Mouse (Mus musculus) right cerebral cortex, postnatal 25 days (tissue): Measurements from ENCODE around the gene Pitpnc1.

Source experiments
- DNase-seq: peaks from one replicate; pipeline ENCODE4 v3.0.0; 2022

The Pitpnc1 gene

DNA sequence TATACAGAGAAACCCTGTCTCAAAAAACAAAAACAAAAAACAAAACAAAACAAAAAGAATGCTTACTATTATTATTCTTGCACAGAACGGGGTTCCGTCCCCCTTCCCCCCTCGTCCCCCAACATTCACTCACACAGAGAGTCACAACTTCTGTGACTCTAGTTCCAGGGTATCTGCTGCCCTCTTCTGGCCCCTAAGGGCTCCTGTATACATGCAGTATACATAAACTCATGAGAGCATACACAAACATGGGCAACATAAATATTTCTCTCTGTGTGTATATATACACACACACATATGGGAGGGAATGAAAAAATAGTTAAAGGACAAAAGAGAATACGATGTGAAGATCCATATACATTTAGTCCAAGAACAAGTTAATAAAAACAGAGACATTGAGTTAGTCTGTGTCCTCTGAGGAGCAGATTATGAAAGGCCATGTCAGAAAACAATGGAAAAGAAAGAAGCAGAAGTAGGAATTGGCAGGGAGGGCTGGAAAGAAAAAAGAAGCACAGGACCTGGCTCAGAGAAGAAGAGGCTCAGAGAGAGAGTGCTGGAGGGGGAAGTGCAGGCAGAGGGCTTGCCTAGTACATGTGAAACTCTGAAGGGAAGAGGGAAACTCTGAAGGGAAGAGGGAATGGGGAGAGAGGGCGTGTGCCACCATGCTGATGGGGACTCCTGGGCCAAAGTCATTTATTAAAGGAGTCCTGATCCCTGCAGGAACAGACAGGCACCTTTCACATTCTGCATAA is 68.5 kb downstream of the Pitpnc1 start:
- no peak for DNase-seq

DNA sequence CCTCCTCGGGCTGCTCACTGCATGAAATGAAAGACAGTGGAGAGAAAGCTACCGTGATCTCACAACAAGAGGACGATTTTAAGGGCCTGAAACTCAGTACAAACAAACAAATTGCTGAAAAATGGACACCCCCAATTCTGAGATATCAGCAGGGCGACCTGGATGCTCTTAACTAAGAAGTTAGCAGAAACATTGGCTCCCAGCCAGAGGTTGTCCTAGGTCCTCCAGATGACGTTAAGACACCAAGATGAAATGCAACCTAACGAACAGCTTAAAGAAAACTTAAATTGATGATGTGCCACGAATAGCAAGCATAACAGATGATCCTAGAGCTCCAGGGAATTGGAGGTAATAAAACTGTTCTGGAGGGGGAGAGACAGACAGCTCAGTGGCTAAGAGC is 69.7 kb downstream of the Pitpnc1 start:
- no peak for DNase-seq

DNA sequence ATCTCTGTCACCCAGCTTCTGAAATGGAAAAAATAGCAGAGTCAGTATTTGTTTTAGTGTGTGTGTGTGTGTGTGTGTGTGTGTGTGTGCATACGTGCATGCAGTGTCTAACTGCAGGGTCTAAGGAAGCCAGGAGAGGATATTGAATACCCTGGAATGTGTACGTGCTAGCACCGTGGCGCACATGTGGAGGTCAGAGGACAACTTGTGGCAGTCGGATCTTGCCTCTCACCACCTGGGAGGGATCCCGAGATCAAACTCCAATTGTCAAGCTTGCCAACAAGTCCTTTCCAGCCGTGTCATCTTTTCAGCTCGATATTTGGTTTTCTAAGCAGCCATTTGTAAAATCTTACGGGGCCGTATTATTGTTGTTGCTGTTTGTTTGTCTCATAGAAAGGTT is 70.5 kb downstream of the Pitpnc1 start:
- no peak for DNase-seq

DNA sequence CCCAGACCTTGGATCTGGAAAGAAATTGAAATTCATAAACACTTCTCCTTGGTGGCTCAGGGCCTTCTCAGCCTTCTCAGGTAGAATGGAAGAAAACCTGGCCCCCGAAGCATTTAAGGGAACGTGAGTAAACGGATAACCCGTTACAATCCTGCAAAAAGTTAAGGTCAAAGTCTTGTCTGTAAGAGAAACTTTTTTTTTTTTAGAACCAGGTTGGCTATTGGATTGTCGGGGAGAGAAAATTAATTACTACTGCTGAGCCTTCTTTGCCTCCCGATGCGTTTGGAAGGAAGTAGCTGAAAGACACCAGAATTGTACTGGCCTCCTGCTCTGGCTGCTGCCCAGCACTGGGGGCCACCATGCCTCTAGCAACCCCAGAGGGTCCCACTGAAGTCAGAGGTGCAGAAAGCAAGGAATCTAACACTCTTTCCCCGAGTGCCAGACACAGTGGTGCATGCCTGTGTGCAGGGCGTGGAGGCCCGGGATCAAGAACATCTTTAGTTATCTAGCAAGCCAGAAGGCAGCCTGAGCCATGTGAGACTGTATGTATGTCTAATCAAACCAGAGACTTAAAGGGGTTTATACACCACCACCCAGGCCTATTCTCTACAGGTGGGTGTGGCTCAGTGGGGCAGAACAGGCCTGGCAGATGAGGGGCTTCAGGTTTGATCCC is 73.0 kb downstream of the Pitpnc1 start:
- no peak for DNase-seq

DNA sequence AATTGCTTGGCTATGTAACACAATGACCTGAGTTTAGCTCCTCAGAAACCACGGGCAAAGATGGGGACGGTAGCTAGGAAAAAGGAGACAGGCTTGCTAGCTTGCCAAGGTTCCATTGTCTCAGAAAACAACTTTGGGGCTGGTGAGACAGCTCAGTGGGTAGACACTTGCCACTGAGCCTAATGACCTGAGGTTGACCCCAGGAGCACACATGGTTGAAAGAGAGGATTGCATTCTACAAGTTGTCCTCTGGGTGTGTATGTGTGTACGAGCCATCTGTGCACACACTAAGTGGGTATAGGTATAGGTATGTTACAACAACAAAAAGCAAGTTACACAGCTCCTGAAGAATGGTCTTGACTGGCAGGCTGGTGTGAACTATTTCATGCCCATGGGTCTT is 76.3 kb downstream of the Pitpnc1 start:
- DNase-seq: no peak

DNA sequence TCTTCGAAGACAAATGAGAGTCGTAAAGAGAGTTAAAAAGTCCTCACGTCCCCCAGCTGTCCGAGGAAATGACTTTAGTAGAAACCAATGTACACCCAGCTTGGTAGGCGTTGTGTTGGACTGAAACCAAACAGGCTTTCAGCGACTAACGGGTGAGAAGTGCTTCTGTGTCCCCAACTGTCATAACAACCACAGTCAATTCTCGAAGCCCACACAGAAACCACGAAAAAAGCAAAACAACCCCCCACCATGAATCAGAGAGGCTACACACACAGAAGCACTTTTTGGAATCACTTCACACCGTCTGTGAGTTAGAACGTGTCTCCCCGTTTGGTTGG is 76.7 kb downstream of the Pitpnc1 start:
- no peak for DNase-seq

DNA sequence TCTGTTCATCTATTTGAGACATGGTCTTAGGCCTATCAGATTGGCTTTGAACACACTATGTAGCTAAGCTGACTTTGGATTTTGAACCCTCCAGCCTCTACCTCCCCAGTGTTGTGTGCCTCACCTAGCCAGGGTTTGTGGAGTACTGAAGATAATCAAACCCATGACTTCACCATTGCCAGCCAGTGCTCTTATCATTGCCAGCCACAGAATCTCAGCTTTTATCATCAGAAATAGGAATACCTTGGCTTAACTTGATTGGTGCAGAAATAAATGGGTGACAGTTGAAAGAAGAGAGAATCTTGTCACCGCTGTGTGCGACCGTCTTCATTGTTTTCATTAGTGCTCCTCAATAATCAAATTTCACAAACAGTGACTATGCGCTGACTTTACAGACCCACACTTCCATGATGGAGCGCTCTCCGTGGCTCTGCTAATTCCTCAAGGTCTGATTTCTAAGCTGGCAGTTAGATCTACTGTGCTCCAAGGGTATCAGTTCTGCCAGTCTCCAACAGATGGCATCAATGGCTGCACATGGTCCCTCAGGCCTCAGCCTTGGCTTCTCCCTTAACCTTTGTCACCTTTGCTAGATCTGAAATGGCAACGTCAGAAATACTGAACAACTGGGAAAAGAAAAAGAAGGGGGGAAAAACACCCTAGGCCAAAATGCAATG is 77.2 kb downstream of the Pitpnc1 start:
- DNase-seq: no peak

DNA sequence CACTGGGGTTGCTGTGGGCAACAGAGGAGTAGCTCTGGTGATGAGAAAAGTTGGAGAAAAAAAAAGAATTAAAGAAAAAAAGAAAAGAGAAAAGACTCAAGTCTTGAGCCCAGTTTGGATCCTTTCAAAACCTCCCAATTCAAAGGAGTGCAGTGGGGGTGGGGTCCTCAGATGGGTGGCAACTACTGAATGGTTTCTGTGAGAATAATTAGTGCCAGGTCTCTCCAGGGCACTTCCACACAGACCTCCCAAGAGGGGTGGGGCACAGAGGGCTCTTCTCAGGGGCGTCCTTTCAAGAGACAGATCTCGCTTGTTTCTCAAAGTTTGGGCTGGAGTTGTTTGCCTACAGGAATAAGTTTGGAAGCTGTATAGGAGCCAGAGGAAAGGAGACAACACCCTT is 80.0 kb downstream of the Pitpnc1 start:
- DNase-seq: no peak

DNA sequence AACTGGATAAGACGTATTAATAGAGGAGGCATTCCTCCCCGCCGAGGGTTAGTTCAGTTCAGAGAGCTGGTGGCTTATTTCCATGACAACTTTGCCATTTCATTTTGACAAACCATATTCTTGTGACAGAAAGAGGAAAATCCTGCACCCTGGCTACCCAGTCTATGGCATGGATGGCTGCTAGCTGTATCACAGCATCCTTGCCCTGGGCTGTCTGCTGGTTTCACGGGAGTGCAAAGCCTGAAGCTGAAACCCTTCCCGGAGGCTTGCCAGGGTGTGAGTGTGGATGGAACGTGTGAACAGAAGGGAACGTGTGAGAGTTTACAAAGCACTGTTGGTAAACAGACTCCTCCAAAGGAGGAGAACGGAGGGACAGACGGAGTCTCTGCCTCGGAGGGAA is 80.5 kb downstream of the Pitpnc1 start:
- no peak for DNase-seq

DNA sequence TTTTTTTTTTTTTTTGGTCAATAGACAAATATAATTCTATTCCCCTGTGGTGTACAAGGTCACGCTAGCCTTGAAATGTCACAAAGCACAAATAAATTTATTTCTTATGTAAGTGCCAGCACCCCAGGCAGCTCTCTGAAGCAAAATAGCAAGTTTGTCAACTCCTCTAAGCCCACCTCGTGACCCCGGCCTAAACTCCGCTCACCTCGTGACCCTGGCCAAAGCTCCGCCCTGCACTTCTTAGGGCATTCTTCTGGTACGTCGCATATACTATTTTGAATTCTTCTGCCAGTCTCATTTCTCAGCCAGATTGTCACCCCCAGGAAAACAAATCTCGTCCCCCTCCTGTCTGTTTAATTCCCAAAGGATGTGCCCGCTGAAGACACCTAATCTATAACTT is 84.0 kb downstream of the Pitpnc1 start:
- DNase-seq: no peak

DNA sequence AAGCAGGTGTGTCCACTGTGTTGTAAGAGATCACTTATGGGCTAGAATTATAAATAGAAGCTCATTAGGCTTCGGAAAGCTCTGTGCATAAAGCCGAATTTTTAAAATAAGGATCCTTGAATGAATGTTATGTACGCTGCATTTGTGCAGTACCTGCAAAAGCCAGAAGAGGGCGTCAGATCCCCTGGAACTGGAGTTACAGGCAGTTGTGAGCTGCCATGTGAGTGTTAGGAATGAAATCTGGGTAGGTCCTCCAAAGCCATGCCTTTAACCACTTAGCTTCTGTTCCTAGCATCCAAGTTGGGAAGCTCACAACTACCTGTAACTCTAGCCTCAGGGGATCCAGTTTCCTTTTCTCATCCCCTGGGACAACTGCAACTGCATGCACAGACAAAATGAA is 85.2 kb downstream of the Pitpnc1 start:
- no peak for DNase-seq

DNA sequence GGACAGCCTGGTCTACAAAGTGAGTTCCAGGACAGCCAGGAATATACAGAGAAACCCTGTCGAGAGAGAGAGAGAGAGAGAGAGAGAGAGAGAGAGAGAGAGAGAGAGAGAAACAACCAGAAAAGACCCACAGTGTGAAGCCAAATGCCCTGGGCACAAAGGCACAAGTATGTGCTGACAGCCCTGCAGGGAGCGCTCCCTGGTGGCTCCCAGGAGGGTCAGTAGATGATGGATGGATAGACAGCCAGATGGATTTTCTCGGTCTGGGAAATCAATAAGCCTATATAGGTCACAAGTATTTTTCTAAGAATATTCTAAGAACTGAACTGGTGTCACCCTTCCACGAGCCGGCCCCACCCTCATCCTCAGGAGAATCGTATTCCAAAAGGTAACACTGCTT is 86.5 kb downstream of the Pitpnc1 start:
- no peak for DNase-seq

DNA sequence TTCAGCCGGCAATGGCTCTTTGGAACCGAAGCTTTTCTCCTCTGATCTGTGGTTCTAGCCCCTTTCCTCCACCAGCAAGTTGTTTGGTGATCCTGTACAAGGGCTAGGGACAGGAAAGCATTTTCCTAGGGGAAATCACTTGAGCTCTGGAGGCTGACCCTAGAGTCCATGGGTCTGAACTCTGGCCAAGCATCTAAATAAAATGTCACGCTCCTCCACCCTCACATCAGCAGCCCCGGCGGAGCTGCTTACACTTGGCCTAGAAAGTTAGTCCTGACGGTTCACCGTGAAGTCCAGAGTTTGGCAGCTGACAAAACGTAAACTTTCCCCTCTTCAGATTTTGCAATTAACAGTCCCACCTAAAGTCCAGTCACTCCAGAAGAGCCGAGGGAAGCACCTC is 90.5 kb downstream of the Pitpnc1 start:
- no peak for DNase-seq

DNA sequence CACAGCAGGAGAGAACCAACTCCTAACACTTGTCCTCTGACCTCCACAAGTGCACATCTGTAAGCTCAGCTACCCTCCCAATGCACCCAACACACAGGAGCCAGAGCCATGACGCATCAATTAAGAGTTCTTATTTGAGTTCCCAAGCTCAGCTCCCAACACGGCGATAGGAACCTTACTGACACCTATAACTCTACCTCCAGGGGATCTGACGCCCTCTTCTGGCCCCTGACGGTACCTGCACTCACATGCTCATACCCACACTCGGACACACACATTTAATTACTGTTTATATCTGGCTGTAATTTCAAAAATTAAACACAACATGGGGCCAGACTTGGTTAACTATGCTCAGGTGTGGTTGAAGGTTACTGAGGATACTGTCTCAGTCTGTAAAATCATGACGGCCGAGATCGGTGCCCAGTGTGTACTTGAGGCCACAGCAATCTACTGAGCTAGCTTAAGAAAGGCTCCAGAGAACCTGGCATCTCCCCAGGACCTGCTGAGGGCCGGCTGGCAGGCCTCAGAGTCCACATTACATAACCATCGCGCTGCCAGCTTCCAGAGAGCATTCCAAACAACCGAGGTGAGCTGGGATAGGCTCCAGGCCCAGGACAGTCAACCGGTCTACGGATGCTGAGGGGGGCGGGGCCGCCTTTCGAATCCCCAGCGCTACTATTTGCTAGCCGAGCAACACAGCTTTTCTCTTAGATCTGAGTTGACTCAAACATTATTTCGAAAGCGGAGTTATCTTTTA is 91.2 kb downstream of the Pitpnc1 start:
- DNase-seq: no peak

DNA sequence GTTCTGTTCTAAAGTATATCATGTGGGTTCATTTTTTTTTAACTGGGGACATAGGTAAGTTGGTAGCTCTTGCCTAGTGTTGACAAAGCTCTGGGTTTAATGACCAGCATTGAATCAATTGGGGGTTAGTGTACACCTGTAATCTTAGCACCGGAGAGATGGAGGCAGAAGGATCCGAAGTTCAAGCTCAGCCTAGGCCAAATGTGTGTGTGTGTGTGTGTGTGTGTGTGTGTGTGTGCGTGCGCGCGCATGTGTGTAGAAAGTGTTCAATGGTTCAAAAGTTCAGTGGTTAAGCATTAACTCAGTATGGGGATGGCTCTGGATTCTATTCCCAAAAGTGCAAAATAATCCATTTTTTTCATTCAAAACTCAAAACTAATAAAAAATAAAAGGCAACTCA is 93.2 kb downstream of the Pitpnc1 start:
- DNase-seq: no peak

DNA sequence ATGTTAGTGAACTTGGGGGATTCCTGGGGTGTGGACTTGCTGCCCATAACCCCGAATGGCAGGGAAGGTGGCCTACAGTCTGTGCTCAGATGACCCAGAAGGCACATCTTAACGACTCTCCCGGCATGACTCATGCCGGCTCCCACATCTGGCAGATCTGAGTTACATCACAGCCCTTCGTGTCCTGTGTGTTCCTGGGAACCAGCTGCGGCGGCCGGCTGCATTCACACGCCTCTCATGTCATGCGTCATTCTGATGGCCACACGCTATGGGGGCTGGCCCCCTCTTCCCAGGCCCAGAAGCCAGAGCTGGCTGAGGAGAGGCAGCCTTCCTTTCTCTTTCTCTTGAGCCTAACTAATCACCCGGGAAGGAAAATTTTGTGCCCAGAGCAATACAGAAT is 94.2 kb downstream of the Pitpnc1 start:
- no peak for DNase-seq

DNA sequence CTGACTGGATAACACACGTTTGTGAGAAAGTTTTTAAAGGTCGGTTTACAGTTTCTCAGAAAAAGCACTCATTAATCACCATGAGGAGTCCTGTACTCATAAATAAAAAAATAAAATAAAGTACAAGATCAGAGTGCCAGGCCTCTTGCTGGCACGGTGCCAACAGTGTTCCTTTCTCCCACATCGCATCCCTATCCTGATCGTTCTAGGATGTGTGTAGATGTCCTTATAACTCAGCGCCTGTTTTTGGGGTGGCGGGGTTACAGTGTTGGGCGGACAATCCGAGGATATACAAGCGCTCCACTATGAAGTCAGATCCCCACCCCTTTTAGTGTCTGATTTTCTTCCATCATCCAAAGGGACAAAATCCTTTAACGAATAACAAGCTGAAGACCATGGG is 94.7 kb downstream of the Pitpnc1 start:
- DNase-seq: no peak

DNA sequence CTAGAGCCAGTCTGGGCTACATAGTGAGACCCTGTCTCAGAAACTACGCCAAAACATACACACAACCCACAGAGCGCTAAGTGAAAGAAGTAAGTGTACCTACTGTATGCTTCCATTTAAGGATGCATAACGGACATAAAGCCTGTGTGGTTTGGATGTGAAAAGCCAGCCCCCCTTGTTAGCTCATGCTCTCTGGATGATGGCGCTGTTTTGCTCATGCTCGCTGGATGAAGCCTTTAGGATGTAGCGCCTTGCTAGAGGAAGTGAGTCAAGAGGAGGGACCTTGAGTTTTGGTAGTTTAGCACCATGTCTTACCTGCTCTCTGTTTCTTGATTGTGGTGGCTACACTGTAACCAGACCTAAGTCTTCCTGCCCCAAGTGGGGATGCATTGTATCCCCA is 96.9 kb downstream of the Pitpnc1 start:
- no peak for DNase-seq

DNA sequence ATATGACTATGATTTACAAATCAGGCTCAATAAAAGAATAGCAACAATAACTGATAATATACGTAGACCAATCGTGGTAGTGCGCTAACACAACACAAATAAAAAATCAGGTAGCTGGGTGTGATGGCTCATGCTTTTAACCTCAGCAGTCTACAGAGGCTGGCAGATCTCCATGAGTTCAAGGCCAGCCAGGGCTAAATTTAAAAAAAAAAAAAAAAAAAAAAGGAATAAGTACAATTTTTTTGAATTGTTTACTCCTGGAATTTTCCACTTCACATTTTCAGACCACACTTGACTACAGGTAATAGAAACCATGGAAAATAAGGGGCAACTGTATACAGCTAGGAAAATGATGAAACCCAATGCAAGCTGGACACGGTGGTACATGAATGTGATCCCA is 97.3 kb downstream of the Pitpnc1 start:
- no peak for DNase-seq

DNA sequence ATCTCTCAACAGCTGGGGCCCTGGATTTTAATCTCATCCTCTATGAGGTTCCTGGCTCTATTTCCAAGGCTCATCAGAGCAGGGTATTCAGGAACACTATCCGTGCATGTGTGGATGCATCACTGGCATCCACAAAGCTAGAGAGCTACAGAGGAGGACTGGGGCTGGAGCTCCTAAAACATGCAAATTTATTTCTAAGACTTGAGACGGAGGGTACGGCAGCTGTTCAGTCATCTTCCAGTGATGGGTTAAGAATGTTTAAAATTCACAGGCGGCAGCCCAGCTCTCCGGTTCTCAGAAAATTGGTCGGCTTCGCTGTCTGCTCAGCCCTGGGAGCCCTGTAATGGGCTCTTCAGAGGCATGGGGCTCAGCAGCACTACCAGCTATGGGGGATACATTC is 97.8 kb downstream of the Pitpnc1 start:
- no peak for DNase-seq

DNA sequence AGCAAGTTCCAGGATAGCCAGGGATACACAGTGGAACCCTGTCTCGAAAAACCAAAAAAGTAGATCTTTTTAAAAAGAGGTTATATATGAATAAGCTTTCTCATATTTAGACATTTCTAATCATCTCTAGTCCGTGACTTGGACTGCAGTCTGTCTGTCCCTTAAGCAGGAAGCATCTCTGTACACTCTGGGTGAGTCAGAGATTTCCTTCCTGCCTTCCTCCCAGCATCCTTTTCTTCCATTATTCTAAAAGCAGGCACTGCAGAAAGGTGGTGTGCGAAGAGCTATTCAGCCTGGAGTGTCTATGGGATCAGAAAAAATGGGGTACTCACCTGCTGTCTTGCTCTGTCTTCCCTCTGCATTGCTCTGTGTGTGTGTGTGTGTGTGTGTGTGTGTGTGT is 100.0 kb downstream of the Pitpnc1 start:
- no peak for DNase-seq

DNA sequence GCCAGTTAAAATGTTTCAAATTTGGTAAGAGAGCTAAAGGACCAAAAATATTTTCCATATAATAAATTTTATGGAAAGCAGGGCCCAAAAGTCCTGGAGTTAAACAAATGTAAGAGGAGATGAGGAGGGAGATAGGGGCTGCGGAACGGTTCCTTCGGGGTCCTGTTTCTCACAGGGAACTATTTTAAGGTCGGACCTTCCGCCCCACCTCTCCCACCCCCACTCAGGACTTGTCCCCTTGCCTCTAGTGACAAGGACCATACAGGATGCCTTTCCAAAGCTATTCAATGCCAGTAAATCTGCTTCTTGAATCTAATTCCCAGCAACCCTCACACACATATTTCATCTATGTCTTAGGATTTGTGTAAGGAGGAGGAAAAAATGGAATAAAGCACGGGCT is 100.8 kb downstream of the Pitpnc1 start:
- no peak for DNase-seq

DNA sequence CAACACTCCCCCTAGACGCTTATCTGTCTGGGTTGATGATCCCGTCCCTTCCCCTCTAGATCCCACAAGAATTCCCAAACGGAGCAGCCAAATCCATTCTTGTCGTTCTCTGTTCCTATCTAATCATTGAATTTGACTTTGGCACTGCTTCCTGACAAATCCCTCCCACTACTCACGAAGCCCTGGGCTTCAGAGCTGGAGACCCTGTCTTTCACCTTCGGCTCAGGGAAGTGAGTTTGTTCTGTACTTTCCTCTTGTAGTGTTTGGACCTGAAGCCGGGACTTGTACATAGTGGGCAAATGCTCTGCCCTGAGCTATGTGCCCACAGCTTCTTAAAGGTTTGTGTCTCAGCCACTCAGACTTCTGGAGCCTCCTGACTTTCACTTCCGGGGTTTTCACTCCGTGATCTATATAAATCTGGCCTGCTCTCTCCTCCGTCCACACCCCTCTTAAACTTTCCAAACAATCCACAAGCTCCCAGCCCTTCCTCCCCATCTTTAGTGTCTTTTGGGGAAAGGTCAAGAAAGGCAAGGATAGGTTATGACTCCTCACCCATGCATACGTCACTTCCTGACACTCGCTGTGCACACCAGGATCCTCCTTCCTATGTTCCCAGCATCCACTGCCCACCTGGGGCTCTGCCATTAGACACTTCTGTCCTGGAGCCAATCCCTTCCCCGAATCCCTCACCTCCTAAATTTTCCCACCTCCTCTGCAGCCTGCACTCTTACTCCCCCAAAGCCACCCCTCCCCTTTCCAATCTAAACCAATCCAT is 104.4 kb downstream of the Pitpnc1 start:
- no peak for DNase-seq
